Mouse (Mus musculus) liver, postnatal 0 days (tissue): ENCODE results near the gene Cfap73. TPM values are rescaled to one million over a fixed set of nuclear protein-coding genes. Genes with fewer than 3 reads are reported as not detected.

Experiments used
- ATAC-seq: fragments of 200-750 bp; cut with Nextera tagmentation; 2 replicates; pipeline ENCODE4 v1.8.0; 2017; ENCODE audit warnings: mild to moderate bottlenecking, moderate library complexity
- DNase-seq: peaks from one replicate; pipeline ENCODE4 v3.0.0-alpha.2; 2016
- H3K27ac ChIP-seq: fragments of 300-500 bp; sonication (generic); 2 replicates; pipeline ENCODE4 v1.5.1; 2014; ENCODE audit warnings: antibody characterized with exemption, moderate library complexity, mild to moderate bottlenecking, low read depth
- H3K27me3 ChIP-seq: fragments of 300-500 bp; sonication (generic); 2 replicates; pipeline ENCODE4 v1.6.1; 2014; ENCODE audit warnings: low read length, control low read depth, mixed read lengths; ENCODE audit not compliant: insufficient read depth
- H3K36me3 ChIP-seq: fragments of 300-500 bp; sonication (generic); replicated peaks from 2 replicates; pipeline ENCODE4 v1.6.1; 2014; ENCODE audit warnings: mild to moderate bottlenecking, control low read depth, low read length, moderate library complexity, mixed read lengths; ENCODE audit not compliant: insufficient read depth
- H3K4me1 ChIP-seq: fragments of 300-500 bp; sonication (generic); 2 replicates; pipeline ENCODE4 v1.6.1; 2014; ENCODE audit warnings: antibody characterized with exemption, mild to moderate bottlenecking, control low read depth; ENCODE audit not compliant: insufficient read depth
- H3K4me2 ChIP-seq: fragments of 300-500 bp; sonication (generic); 2 replicates; pipeline ENCODE4 v1.6.1; 2014; ENCODE audit warnings: low read depth, mild to moderate bottlenecking, low read length, moderate library complexity, mixed read lengths
- H3K4me3 ChIP-seq: fragments of 300-500 bp; sonication (generic); 2 replicates; pipeline ENCODE4 v1.5.1; 2014; ENCODE audit warnings: low read depth, low read length
- H3K9ac ChIP-seq: fragments of 300-500 bp; sonication (generic); replicated peaks from 2 replicates; pipeline ENCODE4 v1.6.1; 2014; ENCODE audit warnings: mild to moderate bottlenecking, moderate library complexity
- H3K9me3 ChIP-seq: fragments of 300-500 bp; sonication (generic); 2 replicates; pipeline ENCODE4 v1.6.1; 2016; ENCODE audit warnings: mild to moderate bottlenecking, control low read depth, low read length, mixed read lengths
- CTCF ChIP-seq: sonication (generic); IDR thresholded peaks from 2 replicates; pipeline ENCODE4 v1.5.1; 2016; ENCODE audit warnings: antibody characterized with exemption, low read depth
- EP300 ChIP-seq: IDR thresholded peaks from 2 replicates; pipeline ENCODE4 v1.6.1; 2016; ENCODE audit warnings: antibody characterized with exemption, low read depth, mild to moderate bottlenecking
- WGBS: fragments of 180-500 bp; shearing (Covaris S2); extraction: QIAGEN DNeasy Blood & Tissue Kit; methylation state at CpG from one replicate; pipeline ENCODE4 v1.1.7; 2014; ENCODE audit not compliant: insufficient replicate concordance; 5-methylcytosine and 5-hydroxymethylcytosine counted together
- polyA plus RNA-seq: library from polyadenylated mRNA; unstranded; fragments of >200 nt; fragmentation: Nextera tagmentation; extraction: Ambion mirVana; gene quantifications from 2 replicates; pipeline ENCODE4 v1.2.1, GENCODE M21; 2015

Cfap73 gene
- polyA plus RNA-seq, 1 experiment from 2014 or later = not detected

- WGBS = 55% methylated on average over 5 of the region's 5 CpGs
- no peak overlapping the region for H3K4me3 ChIP-seq
Measured at GRCm38 (mm10) chr5:120660816-120661215, 26.8 kb upstream of the Cfap73 start.

GRCm38 (mm10) chr5:120656281-120656751 lies 22.3 kb upstream of the Cfap73 start:
- no peaks in the 10 kb centered on the region for H3K9me3 ChIP-seq
- H3K4me1 ChIP-seq = no peaks in the 10 kb centered on the region
- no peak overlapping the region for H3K4me3 ChIP-seq
- H3K27me3 ChIP-seq = 0 out of 2 replicates have a peak, but pooled peaks cover 7% of the 10 kb centered on the region
- 79% methylated on average over 12 of the region's 12 CpGs for WGBS
- no peak overlapping the region for H3K27ac ChIP-seq
- no peak for ATAC-seq
- DNase-seq = no peak
- no peak for TF ChIP-seq CTCF
- TF ChIP-seq EP300 = no peak
- no peak overlapping the region for H3K4me2 ChIP-seq
- H3K36me3 ChIP-seq = no peaks in the 10 kb centered on the region
- H3K9ac ChIP-seq = no peak overlapping the region

More at GRCm38 (mm10) chr5:120660816-120661215, 26.8 kb upstream of the Cfap73 start:
- H3K9me3 ChIP-seq = no peaks in the 10 kb centered on the region
- H3K27ac ChIP-seq = no peak overlapping the region
- no peak overlapping the region for H3K4me2 ChIP-seq
- H3K36me3 ChIP-seq = no peaks in the 10 kb centered on the region
- DNase-seq (no peak), ATAC-seq (no peak)
- H3K27me3 ChIP-seq = 0 out of 2 replicates have a peak, but pooled peaks cover 7% of the 10 kb centered on the region
- H3K9ac ChIP-seq = no peak overlapping the region
- TF ChIP-seq EP300 = no peak
- TF ChIP-seq CTCF = no peak
- H3K4me1 ChIP-seq = no peaks in the 10 kb centered on the region

GRCm38 (mm10) chr5:120653873-120654272 lies 19.8 kb upstream of the Cfap73 start:
- Histone ChIP-seq H3K9ac (no peak overlapping the region), H3K27ac (no peak overlapping the region), H3K36me3 (no peaks in the 10 kb centered on the region), H3K4me3 (no peak overlapping the region), H3K4me2 (no peak overlapping the region), H3K4me1 (peaks cover 4% of the 10 kb centered on the region), H3K27me3 (peaks cover 23% of the 10 kb centered on the region), H3K9me3 (no peaks in the 10 kb centered on the region)
- TF ChIP-seq CTCF (no peak), EP300 (no peak)
- 88% methylated on average over 2 of the region's 2 CpGs for WGBS
- ATAC-seq = no peak
- DNase-seq = no peak

DNA sequence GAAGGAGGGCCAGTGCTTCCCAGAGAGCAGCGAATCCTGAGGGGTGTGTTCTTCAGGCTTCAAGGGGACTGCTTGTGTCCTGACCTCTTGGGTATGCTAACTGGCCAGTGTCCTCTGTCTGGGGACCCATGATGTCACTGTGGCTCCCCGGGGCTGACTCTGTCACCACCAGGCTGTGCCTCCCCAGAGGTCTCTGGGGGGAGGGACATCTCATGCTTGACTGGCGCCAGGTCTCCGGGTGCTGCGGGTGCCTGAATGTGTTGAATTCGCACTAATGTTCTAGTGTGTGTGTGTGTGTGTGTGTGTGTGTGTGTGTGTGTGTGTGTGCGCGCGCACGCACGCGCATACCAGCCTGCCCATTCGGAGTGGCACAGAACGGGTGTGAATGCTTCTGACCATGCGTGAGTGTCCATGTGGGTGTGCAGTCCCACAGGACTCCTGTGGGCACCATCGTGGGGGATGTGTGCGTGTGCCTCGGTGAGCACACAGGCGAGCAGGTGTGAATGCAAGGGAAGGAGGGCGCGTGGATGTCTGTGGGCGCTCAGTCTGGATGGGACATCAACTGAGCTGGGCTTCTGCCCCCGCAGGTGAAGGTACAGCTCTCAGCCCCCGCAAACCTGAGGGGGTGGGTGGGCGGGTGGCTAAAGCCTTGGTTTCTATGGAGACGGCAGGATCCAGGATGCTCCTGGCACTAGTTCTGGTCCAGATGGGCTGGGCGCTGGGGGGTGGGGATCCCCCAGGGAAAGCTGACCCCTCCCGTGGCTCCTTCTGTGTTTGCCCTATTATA lies 19.1 kb upstream of the Cfap73 start:
- DNase-seq (no peak), ATAC-seq (no peak)
- Histone ChIP-seq H3K4me2 (no peak overlapping the region), H3K4me1 (peaks cover 10% of the 10 kb centered on the region), H3K9me3 (no peaks in the 10 kb centered on the region), H3K36me3 (no peaks in the 10 kb centered on the region), H3K27ac (no peak overlapping the region), H3K27me3 (peaks cover 25% of the 10 kb centered on the region), H3K4me3 (no peak overlapping the region), H3K9ac (no peak overlapping the region)
- TF ChIP-seq CTCF (no peak), EP300 (no peak)
- WGBS = 77% methylated on average over 25 of the region's 28 CpGs

GRCm38 (mm10) chr5:120651230-120651629 lies 17.2 kb upstream of the Cfap73 start:
- WGBS = 44% methylated on average over 5 of the region's 5 CpGs
- Histone ChIP-seq H3K4me1 (peaks cover 13% of the 10 kb centered on the region), H3K27ac (no peak overlapping the region), H3K9me3 (no peaks in the 10 kb centered on the region), H3K27me3 (peaks cover 26% of the 10 kb centered on the region), H3K4me3 (no peak overlapping the region), H3K36me3 (no peaks in the 10 kb centered on the region), H3K9ac (no peak overlapping the region), H3K4me2 (no peak overlapping the region)
- ATAC-seq (no peak), DNase-seq (no peak)
- no peak for TF ChIP-seq CTCF
- no peak for TF ChIP-seq EP300

- TF ChIP-seq CTCF (no peak), EP300 (no peak)
- no peaks in the 10 kb centered on the region for H3K9me3 ChIP-seq
- no peak overlapping the region for H3K9ac ChIP-seq
- H3K36me3 ChIP-seq = no peaks in the 10 kb centered on the region
- ATAC-seq (no peak), DNase-seq (no peak)
- peaks cover 27% of the 10 kb centered on the region for H3K27me3 ChIP-seq
- 24% methylated on average over 13 of the region's 13 CpGs for whole genome bisulfite sequencing
- no peak overlapping the region for H3K27ac ChIP-seq
- H3K4me2 ChIP-seq = peak overlapping the region; percentile 66; the same call in 1 of the 2 replicates
- peaks cover 13% of the 10 kb centered on the region for H3K4me1 ChIP-seq
- H3K4me3 ChIP-seq = 0 out of 2 replicates have a peak overlapping the region, but pooled peaks have one; percentile 37
Measured at GRCm38 (mm10) chr5:120649938-120650337, 15.9 kb upstream of the Cfap73 start.
